Mouse (Mus musculus) neural tube, embryonic 10.5 days (tissue): Measurements from ENCODE around the gene Nxpe5.
"Not testable (repeated sequence)": the region's sequence is repeated elsewhere in the genome, so short reads cannot be mapped to it uniquely, and the experiment has no call there.

Experiments used
- DNase-seq: peaks from one replicate; pipeline ENCODE4 v3.0.0-alpha.2; 2017; ENCODE audit warnings: low spot score; ENCODE audit errors: extremely low spot score

Gene Nxpe5

DNA sequence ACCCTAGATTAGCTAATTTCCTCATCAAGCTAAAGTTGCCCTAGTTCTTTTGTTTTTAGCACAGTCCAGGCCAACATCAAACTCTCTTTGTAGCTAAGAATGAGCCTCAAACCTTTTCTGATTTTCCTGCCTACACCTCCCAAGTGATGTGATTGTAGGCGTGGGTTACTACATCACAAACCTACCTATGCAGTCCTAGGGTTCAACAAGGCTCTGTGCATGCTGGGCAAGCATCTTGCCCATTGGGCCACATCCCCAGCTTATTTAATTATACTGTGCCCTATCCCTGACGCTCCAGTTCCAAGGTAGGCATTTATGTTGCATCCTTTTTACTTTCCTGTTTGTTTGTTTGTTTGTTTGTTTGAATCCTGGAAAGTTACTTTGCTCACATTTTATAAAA lies at the start of gene Nxpe5:
TSS of gene Nxpe5 (plus strand) at position 199 of the 400 bp plus-strand sequence.
- DNase-seq = no peak

DNA sequence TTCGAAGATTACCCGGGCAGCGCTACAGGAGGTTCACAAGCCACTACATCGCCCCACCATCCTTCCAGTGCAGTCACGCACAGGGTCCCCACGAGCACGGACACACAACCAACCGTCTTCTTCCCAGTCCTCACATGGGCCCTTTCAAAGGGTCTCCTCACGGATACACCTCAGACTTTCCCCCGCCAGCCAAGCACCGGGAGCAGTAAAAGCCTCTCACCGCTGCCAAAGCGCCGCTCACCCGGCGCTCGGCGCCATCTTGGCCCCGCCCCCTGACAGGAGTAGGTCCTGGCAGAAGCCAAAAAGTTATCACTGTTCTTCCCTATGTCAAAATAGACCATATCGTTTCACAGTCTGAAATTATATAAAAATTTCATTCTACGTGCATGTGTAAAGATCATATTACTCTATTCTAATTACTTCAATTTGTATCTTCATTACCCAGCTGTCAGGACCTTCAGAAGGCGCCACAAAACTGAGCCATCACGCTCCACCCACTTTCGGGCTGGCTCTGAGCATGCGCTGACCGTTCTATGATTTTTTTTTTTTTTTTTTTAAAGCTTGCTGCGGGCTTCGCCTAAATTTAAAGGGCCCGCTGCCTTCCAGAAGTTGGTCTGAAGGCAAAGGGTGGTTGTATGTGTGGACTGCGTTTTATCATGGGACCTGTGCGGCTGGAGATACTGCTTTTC lies 38.6 kb upstream of the Nxpe5 start, which contains the start of the genes Taf6 and Cnpy4:
TSS of gene Taf6 (minus strand) at position 502 of the 689 bp plus-strand sequence.
TSS of gene Cnpy4 (plus strand) at position 536 of the 689 bp plus-strand sequence.
- peak; percentile 78 for DNase-seq

DNA sequence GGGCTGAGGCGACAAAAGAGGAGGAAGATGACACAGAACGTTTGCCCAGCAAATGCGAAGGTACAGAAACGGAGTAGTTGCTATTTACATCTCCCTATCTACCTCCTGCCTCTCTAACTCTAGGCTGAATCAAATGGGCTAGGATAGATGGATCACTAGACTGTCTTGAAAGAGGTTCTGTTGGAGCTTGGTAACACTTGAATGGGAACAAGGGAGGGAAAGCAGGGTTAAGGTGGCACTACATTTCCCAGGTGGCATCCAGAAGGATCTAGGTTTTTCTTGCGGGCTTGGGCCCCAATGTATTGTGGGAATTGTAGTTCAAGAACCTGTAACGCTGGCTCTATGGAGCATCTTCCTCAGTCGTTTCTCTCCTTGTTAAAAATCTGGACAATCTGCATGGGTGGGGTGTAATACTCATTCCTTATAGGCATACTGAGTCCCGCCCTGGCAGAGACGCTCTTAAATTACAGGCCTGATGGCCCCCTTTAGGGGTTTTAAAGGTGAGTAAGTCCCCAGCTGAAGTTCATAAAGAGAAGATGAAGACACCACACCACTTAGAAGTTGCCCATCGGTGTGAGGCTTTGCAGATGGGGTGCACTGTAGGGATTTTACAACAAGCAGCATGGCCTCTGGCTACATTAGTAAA lies 37.9 kb upstream of the Nxpe5 start:
- peak; percentile 50 for DNase-seq

DNA sequence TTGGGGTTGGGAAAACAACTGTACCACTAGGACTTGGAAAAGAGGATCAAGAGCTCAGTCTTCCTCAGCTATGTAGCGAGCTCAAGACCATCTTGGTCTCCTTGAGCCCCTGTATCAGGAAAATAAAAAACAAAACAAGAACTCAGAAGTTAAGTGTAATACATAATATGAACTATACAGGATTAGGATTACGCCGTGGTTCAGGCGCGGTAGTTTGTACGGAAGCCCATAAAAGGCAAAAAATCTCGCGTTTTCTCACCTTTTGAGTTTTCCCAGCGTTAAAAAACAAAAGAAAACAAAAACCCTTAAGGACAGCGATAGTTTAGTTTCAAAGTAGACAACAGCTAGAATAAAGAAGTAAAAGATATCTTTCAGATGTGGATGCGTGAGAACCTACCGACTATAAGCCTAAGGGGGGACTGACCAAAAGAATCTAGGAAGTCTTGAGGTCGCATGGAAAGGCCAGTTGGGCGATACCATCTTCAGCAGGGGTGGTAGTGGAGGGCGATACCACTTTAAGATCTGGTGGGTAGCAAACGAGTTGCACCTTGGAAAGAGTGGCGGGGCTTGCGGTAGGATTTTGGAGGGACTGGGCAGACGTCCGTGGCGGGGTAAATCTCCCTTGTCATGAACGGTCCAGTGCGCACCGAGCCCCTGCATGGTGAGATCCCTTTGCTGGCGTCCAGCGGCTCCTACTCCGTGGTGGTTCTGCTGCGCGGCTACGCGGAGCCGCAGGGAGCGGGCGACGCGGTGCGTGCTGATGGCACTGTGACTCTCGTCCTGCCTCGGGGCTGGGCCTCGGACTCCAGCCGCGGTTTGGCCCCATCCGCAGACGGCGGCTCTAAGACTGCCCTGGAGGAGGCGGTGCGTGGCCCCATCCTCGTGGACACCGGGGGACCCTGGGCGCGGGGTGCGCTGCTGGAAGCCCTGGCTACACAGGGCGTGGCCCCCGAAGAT lies 31.6 kb upstream of the Nxpe5 start, which contains the start of gene Mblac1:
TSS of gene Mblac1 (plus strand) at position 544 of the 957 bp plus-strand sequence.
- peak; percentile 81 for DNase-seq

DNA sequence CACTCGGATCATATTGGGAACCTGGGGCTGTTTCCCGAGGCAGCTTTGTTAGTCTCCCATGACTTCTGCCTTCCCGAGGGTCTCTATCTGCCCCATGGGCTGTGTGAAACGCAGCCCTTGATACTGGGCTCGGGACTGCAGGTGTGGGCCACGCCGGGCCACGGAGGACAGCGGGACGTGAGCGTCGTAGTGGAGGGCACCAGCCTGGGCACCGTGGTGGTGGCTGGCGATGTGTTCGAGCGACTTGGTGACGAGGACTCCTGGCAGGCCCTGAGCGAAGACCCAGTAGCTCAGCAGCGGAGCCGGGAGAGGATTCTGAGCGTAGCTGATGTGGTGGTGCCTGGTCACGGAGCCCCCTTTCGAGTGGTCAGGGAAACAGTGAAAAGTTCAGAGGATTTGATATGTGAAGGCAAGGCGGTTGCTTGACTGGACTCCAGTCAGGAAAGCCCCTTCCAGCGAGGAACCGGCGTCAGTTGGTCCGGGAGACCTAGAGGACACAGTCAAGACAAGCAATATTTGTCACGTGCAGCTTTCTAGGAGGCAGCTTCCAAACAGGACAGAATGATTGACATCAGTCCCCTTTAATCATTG lies 30.8 kb upstream of the Nxpe5 start:
- DNase-seq = peak; percentile 58

DNA sequence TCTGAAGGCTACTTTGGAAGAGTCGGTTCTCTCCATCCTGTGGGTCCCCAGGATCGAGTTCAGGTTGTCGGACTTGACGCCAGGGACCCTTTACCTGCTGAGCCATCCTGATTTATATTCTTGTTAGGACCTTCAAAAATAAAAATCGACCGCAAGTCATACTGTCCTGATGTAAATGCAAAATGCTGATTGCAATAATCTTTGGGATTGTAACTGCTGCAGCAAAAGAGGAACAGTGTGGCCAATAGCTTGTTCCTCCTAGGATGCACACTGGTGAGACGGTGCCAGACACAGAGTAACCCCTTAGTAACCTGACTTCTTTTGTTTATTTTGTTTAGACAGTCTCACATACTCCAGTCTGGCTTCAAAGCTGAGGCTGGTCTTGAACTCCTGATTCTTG lies 30.2 kb upstream of the Nxpe5 start:
- no peak for DNase-seq

DNA sequence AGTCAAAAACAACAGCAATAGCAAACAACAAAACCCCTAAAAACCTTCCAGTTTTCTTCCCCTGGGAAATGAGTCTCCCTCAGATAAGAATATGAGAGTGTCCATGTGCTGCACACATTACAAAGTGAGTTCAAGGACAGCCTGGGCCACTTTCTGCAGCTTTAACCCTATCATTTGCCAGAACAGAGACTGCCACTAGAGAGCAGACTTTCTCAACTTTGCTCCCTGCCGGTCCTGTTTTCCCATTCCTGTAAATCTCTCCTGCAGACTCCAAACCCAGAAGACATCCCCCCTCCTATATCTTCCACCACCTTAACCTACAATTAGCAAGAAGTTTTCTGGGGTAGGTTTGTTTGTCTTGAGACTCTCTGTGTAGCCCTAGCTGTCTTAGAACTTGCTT lies 26.1 kb upstream of the Nxpe5 start:
- no peak for DNase-seq

DNA sequence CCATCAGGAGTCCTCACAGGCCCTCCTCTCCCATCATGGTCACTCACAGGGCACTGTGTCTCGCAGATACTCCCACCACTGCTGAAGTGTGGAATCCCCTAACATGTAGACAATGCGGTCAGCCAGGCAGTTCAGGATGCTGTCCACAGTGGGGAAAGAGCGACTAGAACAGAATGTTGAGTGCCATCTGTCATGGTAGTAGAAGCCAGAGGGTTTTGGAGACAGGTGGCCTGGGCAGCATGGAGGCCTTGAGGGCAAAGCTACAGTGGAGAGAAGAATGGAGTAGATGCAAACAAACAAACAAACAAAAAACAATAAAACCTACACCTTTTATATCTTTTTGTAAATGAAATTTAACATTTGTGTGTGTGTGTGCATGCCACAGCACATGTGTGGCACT lies 23.6 kb upstream of the Nxpe5 start:
- no peak for DNase-seq

DNA sequence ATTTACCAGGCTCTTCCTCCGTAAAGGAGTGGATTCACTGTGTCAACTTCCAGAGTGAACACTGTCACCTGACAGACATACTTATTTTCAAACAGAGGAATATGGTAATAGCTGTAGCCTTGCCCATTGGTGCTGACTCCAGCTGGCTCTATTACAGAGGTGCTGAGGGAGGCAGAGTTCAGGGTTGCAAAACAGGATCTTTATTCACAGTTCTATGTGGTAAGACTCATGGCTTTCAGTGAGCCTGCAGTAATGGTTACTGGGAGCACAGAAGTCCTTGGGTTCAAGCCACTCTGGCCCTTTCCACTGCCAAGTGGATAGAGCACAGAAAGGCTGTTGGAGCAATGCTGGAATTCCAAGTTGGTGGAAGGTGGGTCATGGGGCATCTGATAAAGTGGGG lies 18.4 kb upstream of the Nxpe5 start:
- DNase-seq = no peak

DNA sequence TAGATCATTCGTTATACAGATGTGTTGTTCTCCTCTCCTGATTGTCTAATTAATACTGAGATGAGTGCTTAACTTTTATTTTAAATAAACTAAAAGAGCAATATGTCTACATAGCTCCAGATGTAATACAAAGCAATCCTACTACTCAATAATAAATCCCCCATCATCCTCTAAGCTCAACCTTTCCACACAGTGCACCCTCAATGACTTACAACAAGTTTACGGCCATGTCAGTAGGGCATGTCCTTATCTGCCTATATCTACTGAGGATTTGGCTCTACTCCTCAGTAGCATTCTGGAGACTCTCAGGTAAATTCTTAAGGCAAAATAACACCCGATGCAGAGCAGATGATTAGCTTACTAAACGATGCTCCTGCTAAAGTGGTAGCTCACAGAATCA lies 17.8 kb upstream of the Nxpe5 start:
- DNase-seq = no peak

DNA sequence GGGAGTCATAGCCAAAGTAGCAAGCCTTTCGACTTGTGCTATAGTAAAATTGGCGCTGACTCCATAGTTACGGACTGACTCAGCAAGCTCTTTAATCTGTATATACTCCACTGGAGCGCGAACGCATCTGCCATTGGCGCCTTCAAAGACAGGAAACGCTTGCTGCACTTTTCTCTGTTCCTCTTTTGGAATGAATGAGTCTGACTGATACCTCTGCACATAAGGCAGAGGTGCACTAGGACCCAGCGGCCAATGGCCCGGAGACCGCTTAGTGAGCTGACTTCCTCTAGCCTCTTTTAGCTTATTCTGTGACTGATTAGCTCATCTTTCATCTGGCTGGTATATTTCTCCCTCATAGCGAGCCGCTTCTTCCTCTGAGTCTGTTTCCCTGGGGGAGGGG lies 9.1 kb upstream of the Nxpe5 start:
- not testable (repeated sequence) for DNase-seq

DNA sequence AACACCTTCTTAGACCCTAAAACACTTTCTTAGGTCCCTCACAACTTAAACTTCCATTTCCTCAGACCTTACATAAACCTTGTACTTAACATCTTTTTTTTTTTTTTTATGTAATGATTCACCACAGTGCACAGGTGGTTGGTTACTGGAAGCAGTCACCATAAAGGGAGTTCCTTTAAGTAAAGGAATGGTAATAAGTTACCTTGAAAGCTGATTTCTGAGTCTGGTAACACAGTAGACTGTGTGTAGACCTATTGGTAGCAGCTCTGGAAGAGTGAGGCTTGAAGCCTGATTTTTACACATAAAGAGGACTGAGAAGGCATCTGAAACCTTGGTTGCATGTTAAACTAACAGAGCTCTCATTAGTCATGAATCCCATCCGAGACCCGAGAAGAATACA lies 5.8 kb upstream of the Nxpe5 start:
- DNase-seq = no peak

DNA sequence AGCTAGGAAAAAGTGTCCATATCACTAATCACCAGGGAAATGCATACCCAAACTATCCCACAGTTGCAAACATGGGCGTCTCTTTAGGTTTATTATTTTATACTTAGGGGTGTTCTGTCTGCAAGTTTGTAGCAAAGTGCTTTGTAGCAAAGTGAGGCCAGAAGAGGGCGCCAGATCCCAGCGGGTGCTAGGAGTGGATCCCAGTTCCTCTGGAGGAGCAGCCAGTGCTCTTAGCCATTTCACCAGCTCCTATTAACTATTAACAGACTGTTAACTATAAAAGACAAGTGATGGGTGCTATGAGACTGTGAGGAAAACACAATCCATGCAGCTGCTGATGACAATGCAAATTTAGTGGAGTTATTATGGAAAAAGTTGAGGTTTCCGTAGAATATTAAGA lies 3.6 kb upstream of the Nxpe5 start:
- DNase-seq = peak; percentile 68

DNA sequence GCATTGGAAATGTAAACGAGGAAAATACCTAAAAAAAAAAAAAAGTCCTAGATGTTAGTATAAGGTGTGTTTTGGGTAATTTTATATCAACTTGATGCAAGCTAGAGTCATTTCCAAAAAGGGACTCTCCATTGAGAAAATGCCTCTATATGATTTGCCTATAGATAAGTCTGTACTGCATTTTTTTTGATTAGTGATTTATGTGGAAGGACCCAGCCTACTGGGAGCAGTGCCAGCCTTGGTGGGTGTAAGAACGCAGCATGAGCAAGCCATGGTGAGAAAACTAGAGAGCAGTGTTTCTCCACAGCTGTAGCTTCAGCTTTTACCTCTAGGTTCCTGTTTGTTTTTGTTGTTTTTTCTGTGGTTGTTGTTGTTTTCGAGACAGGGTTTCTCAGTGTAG lies 2.4 kb upstream of the Nxpe5 start:
- no peak for DNase-seq

DNA sequence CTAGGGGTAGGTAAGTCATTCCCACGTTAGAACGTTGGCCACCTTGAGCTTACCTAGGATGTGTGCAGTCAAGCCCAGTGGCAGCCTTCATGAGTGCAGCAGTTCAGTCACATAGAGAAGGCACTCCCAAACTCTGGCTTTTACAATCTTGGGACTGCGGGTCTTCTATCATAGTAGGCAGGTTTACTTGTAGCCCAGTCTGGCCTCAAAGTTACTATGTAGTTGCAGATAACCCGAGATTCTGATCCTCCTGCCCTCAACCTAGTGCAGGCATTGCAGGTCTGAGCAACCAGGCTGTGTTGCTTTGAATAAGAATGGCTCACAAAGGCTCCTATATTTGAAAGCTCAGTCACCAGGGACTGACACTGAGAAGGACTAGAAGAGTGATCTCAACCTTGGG lies 793 bp downstream of the Nxpe5 start:
- DNase-seq = no peak

DNA sequence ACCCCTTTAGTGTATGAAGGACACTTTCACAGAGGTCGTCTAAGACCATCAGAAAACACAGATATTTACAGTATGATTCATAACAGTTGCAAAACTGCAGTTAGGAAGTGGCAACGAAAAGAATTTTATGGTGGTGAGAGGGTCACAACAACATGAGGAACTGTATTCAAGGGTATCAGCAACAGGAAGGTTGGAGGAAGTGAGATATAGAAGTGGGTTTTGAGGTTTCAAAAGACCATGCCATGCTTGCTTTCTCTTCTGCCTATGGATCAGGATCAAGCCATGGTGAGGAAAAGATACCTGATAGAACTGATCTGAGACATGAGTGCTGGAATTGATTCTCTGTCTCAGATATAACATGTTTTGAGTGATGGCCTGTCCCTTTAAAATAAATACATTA lies 1.7 kb downstream of the Nxpe5 start:
- no peak for DNase-seq

DNA sequence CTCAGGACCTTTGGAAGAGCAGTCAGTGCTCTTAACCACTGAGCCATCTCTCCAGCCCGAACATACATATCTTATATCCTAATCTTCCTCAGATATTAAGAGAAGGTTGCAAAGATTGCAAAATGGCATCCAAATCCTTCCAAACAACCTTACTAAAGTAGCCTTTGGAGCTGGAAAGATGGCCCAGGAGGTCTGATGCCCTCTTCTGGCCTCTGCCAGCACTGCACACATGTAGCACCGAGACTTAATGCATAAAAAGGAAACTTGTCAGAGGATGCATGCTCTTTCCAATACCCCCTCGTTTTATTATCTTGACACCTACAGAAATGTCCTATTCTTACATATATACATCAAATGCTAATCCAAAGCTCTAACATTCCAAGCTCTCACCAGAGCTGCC lies 2.3 kb downstream of the Nxpe5 start:
- no peak for DNase-seq

DNA sequence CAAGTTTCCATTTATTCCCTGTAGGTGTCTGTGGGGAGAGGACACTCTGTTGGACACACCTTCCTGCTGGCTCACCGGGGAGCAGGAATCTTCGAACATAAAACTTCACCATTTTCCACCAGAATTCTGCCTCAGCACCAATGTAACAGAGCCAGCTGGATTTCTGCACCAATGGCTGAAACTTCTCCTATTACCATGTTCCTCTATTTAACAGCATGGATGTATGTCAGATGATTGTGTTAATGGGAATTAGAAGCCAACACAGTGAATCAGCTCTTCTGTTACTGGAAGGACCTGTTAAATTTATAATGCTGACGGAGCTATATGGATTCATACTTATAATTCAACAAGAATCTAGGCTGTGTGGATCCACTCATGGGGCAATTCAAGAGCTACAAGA lies 3.8 kb downstream of the Nxpe5 start:
- DNase-seq = no peak

DNA sequence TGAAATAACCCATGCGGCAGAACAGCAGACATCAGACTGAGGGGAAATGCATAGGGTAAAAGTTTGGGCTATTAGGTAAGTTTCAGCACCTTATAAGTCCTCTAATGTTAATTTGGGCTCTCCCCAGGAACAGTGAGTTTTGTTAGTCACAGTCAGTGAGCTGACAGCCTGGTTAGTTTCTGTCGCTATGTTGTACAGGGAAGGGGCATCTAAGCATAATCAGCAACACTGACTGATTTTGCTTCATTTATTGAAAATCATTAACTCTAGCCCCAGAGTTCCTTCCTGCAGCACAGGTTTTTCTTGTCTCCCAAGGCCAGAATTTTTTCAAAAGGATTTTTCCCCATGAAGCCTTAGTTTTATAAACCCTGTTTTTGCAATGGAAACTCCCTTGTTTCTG lies 8.1 kb downstream of the Nxpe5 start:
- no peak for DNase-seq

DNA sequence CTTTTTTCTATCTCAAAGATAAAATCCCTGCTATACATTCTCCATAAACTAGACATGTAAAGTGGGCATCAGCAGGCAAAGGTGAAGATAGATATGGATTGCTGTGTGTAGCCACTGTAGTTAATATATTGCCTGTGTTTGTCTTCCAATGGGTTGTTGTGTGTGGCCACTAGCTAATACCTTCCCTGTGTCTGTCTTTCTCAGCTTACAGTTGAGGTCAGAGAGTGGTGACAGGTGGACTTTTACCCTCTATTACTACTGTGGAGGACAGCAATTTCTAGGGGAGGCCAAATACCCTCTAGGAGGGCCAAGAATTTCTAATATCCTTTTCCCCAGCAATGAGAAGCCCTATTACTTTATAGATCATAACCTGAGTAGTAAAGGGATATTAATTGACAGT lies 8.5 kb downstream of the Nxpe5 start:
- no peak for DNase-seq

DNA sequence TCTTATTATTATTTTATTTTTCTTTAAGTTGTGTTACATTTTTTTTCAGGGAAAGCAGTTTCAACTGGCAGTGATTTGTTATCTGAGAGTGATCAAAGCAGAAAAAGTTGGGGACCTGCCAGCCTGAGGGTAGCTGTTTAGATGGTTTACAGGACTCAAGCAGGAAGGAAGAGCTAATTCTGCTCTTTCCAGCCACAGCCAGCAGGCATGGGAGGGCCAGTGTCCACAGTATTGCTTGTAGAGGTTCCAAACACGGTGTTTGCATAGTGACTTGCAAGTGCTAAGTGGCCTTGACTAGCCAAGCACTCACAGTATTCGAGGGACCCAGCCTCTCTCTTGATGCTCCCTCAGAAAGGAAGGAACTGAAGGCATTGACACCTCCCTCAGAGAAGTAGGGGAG lies 15.8 kb downstream of the Nxpe5 start:
- DNase-seq = no peak

DNA sequence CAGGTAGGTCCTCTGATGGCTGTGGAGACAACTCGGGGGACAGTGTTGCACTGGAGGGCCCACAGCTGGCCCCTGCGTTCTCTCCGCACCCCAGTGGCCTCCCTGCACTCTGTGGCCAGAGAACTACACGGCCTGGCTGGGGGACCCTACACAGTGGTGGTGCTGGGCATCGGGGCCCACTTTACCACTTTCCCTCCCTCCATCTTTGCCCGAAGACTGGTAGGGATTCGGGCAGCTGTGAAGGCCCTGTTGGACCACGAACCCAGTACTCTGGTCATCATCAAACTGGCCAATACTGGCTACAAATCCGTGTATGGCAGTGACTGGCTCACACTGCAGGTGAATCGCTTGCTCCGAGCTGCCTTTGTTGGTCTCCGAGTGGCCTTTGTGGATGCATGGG lies 25.4 kb downstream of the Nxpe5 start:
- DNase-seq = no peak
